Mouse (Mus musculus) kidney, adult 2 months (tissue): Measurements from ENCODE around the gene Maff. TPM values are rescaled to one million over a fixed set of nuclear protein-coding genes. Genes with fewer than 3 reads are reported as not detected.

Experiments used
- DNase-seq: peaks from one replicate; pipeline ENCODE4 v3.0.0; 2021
- H3K27ac ChIP-seq: fragments of 200-500 bp; 2 replicates; pipeline ENCODE4 v1.5.1; 2012; ENCODE audit warnings: low read depth, low read length, control low read depth, inconsistent platforms; ENCODE audit not compliant: insufficient read depth
- H3K27me3 ChIP-seq: fragments of 200-500 bp; replicated peaks from 2 replicates; pipeline ENCODE4 v1.6.1; 2012; ENCODE audit warnings: mild to moderate bottlenecking, moderate library complexity, low read length, inconsistent platforms; ENCODE audit not compliant: control insufficient read depth, insufficient read depth
- H3K36me3 ChIP-seq: fragments of 200-500 bp; 2 replicates; pipeline ENCODE4 v1.6.1; 2012; ENCODE audit warnings: mild to moderate bottlenecking, moderate library complexity, low read length, inconsistent platforms; ENCODE audit not compliant: control insufficient read depth, insufficient read depth
- H3K4me1 ChIP-seq: fragments of 200-500 bp; 2 replicates; pipeline ENCODE4 v1.6.1; 2011; ENCODE audit warnings: low read length; ENCODE audit not compliant: control insufficient read depth, insufficient read depth
- H3K4me3 ChIP-seq: fragments of 200-500 bp; 2 replicates; pipeline ENCODE4 v1.5.1; 2011; ENCODE audit warnings: mild to moderate bottlenecking, low read depth, low read length, control low read depth; ENCODE audit not compliant: insufficient read depth
- CTCF ChIP-seq: fragments of 200-500 bp; conservative IDR thresholded peaks from 2 replicates; pipeline ENCODE4 v1.5.1; 2011; ENCODE audit warnings: low read depth, mild to moderate bottlenecking, control low read depth, low read length, moderate library complexity, mixed read lengths; ENCODE audit not compliant: insufficient read depth, insufficient read length
- POLR2A ChIP-seq: fragments of 200-500 bp; IDR thresholded peaks from one replicate; pipeline ENCODE4 v1.6.1; 2011; ENCODE audit warnings: low read depth, low read length, control low read depth
- WGBS: fragments of 180-500 bp; shearing (Covaris S2); methylation state at CpG from one replicate; pipeline ENCODE4 v1.1.7; 2018; 5-methylcytosine and 5-hydroxymethylcytosine counted together
- polyA plus RNA-seq: library from polyadenylated mRNA; depleted of rRNA; stranded (reverse); fragments of >200 nt; gene quantifications from 2 replicates; pipeline ENCODE4 v1.2.3, GENCODE M21; 2012

The Maff gene
- polyA plus RNA-seq, 1 experiment = 1.3 TPM

DNA sequence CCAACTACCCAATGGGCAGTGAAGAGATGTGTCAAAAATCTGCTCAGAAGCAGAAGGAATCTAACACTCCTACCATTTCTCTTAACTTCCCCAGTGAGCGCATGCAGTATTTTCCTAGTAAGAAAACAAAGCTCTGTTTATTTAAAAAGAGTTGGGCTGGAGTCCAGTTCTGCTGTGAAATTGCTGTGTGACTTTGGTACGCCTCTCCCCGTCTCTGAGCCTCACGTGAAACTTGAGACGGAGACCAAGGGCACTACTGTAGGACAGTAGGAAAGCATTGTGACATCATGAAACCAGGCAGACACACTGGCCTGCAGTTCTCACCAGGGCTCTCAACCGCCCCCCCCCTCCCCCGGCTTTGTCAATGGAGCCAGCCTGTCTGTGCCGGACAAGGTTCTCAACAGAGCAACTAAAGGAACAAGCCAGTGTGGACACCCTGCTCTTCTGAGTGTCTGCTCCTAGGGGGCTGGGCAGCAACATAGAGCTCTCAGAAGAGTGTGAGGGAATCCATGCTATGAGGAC lies 32.5 kb upstream of the Maff start:
- no peak for DNase-seq
- no peak overlapping the region for H3K4me3 ChIP-seq
- H3K36me3 ChIP-seq = peaks cover 2% of the 10 kb centered on the region; the same call in 1 of the 2 replicates
- 80% methylated on average over 8 of the region's 8 CpGs for WGBS
- H3K4me1 ChIP-seq = no peaks in the 10 kb centered on the region
- TF ChIP-seq POLR2A (no peak), CTCF (no peak)
- no peak overlapping the region for H3K27ac ChIP-seq
- no peaks in the 10 kb centered on the region for H3K27me3 ChIP-seq

DNA sequence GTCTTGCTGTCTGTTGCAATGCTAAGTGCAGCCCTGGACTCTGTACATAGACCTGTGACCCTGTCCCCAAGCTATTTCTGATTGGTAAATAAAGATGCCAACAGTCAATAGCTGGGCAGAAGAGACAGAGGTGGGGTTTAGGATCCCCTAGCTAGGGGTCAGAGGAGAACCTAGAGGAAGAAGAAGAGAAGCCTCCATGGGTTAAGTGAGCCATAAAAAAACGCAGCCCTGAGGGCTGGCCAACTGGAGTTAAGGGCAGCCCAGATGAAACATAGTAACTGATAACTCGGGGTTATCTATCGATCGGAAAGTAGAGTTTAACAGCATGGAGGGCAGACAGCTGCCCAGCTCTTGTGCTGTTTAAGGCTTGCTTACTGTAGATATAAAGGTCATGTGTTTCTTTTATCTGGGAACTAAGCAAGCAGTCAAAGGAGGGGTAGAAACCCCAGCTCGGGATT lies 24.7 kb upstream of the Maff start:
- WGBS = 72% methylated on average over 5 of the region's 5 CpGs

DNA sequence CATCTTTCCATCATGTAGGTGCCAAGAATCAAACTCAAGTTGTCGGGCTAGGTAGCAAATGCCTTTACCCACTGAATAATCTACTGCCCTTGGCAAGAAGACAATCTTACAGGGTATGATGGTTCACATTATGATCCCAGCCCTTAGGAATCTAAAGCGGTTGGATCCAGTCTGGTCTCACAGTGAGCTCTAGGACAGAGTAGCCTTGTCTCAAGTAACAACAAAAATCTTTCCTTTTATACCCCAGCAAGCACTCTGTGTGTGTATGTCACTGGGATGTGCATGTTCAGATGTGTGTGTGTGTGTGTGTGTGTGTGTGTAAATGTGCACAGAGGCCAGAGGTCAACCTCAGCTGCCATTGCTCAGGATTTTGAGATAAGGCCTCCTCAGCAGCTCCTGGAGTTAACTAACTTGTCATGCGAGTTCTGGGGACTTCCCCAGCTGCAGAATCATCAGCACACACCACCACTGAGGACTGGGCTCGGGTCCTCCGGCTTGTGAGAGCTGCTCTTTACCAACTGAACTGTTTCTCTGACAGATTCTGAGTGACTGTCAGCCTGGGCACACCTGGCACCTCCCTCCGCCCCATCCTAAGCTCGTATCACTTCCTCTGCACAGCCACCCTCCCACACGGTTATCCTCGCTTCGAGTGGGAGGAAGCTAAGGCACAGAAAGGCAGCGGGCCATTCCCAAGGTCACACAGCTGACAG lies 24.0 kb upstream of the Maff start:
- H3K4me1 ChIP-seq = peaks cover 13% of the 10 kb centered on the region
- H3K4me3 ChIP-seq = no peak overlapping the region
- H3K27ac ChIP-seq = peak overlapping the region; percentile 65; the same call in 1 of the 2 replicates
- DNase-seq = peak; percentile 31
- TF ChIP-seq CTCF (no peak), POLR2A (no peak)
- H3K36me3 ChIP-seq = no peaks in the 10 kb centered on the region
- 54% methylated on average over 11 of the region's 11 CpGs for WGBS
- H3K27me3 ChIP-seq = no peaks in the 10 kb centered on the region

More for the DNA sequence above, 24.7 kb upstream of the Maff start:
- H3K27ac ChIP-seq = no peak overlapping the region; the same call in 1 of the 2 replicates
- H3K27me3 ChIP-seq = no peaks in the 10 kb centered on the region
- no peak for TF ChIP-seq POLR2A
- TF ChIP-seq CTCF = no peak
- H3K4me3 ChIP-seq = no peak overlapping the region
- H3K4me1 ChIP-seq = peaks cover 9% of the 10 kb centered on the region
- no peak for DNase-seq
- H3K36me3 ChIP-seq = no peaks in the 10 kb centered on the region

DNA sequence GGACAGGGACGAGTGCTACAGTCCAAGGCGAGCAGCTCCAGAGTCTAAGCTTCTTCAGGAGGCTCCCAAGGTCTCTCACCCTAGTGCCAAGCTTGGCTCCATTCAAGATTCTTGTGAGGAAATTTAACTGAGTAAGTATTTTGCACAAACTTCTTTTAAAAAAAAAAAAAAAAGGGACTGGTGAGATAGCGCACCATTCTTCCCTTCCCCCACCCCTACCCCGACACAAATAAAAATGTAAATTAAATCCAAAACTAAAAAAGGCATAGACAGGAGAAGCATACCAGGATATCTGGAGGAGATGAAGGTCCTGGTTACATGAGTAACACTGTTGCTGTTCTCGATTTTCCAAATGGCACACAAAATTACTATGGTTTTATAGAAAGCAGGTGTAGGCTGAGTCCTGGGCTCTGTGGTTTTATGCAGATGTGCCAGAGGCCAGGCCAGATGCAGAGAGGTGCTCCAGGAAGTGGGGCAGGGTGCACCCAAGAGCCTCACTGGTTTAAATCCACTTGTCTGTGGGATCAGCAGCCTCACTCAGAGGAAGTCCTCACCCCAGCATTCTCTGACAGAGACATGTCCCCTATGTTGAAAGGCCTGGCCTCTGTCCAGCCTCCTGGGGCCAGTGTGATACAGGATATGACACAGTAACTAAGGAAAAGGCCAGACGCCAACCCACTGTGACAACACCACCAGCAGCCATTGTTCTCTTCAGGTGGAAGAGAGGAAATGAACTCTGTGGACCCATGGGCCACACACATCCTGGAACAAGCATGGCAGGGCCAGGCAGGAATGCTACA lies 23.2 kb upstream of the Maff start:
- Histone ChIP-seq H3K27ac (peak overlapping the region; percentile 65; the same call in 1 of the 2 replicates), H3K36me3 (no peaks in the 10 kb centered on the region), H3K4me1 (peaks cover 13% of the 10 kb centered on the region), H3K4me3 (no peak overlapping the region), H3K27me3 (no peaks in the 10 kb centered on the region)
- WGBS = 62% methylated on average over 6 of the region's 6 CpGs
- peak; percentile 94 for DNase-seq
- no peak for TF ChIP-seq CTCF

DNA sequence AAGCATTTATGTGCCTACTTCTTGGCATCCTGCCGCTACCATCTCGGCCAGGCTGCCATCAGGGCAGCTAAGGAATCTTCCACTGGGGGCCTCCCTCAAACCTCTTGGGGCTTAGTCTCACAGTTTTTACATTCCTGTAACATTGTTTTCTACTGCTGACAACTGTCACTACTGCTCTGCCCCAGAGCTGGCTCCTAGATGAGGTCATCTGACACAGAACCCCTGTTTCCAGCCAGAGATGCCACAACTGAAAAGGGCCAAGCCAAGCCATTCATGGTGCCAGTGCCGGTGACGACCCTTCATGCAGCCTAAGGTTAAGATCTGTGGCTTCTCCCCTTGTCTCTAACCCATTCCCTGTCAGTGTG lies 22.6 kb upstream of the Maff start:
- peaks cover 13% of the 10 kb centered on the region for H3K4me1 ChIP-seq
- TF ChIP-seq CTCF (no peak), POLR2A (no peak)
- no peaks in the 10 kb centered on the region for H3K36me3 ChIP-seq
- DNase-seq = no peak
- peak overlapping the region; percentile 54 for H3K27ac ChIP-seq
- no peak overlapping the region for H3K4me3 ChIP-seq
- no peaks in the 10 kb centered on the region for H3K27me3 ChIP-seq
- WGBS = 66% methylated on average over 4 of the region's 4 CpGs

DNA sequence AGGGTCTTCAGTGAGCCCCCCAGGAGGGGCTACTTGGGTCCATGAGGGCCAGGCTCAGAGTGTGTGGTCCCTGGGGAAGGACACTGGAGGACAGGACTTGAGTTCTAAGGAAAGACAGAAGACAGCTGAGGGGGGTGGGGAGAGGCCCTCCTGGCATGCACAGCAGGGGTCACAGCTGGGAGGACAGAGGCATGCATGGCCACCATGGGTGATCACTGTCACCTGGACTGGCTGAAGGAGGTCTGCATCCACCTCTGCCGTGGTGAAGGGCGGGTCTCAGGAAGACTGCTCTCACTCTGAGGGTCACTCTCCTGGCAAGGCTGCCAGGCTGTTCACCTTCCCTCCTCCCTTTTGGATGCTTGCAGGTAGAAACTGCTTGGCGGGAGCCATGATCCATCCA lies 22.0 kb upstream of the Maff start:
- H3K4me1 ChIP-seq = peaks cover 13% of the 10 kb centered on the region
- DNase-seq = no peak
- WGBS = 81% methylated on average over 3 of the region's 3 CpGs
- H3K27me3 ChIP-seq = no peaks in the 10 kb centered on the region
- H3K36me3 ChIP-seq = no peaks in the 10 kb centered on the region
- no peak overlapping the region for H3K27ac ChIP-seq
- no peak for TF ChIP-seq POLR2A
- TF ChIP-seq CTCF = no peak
- H3K4me3 ChIP-seq = no peak overlapping the region

DNA sequence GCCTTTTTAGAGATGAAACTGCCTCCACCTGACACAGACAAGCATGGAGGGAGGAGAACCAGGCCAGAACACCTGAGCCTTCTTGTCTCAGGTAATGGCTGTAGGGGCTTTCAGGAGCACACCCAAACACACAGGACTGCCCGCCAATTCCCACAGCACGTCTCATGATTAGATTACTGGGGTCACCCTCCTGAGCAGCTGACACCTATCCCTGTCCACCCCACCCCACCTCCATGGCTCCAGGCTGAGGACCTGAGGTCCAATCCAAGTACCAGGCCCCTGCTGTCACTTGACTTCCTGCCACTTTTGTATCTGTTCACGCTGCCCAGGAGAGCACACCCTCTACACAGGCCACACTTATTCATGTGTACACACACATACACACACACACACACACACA lies 20.7 kb upstream of the Maff start:
- WGBS = 82% methylated on average over 3 of the region's 3 CpGs
- no peak for DNase-seq
- no peaks in the 10 kb centered on the region for H3K27me3 ChIP-seq
- TF ChIP-seq CTCF (no peak), POLR2A (no peak)
- H3K4me3 ChIP-seq = no peak overlapping the region
- peaks cover 13% of the 10 kb centered on the region for H3K4me1 ChIP-seq
- H3K27ac ChIP-seq = no peak overlapping the region
- no peaks in the 10 kb centered on the region for H3K36me3 ChIP-seq
